Mouse (Mus musculus) inflammation-experienced regulatory T-cells, adult 16 weeks (primary cell): Measurements from ENCODE around the gene Morc2a. TPM values are rescaled to one million over a fixed set of nuclear protein-coding genes. Genes with fewer than 3 reads are reported as not detected.

Experiments
- polyA plus RNA-seq: library from polyadenylated mRNA; unstranded; fragments of 100-300 nt; shearing (Covaris generic); gene quantifications from one replicate; pipeline ENCODE4 v1.2.1, GENCODE M21; 2017

The Morc2a gene
- polyA plus RNA-seq = 11.8 TPM

DNA sequence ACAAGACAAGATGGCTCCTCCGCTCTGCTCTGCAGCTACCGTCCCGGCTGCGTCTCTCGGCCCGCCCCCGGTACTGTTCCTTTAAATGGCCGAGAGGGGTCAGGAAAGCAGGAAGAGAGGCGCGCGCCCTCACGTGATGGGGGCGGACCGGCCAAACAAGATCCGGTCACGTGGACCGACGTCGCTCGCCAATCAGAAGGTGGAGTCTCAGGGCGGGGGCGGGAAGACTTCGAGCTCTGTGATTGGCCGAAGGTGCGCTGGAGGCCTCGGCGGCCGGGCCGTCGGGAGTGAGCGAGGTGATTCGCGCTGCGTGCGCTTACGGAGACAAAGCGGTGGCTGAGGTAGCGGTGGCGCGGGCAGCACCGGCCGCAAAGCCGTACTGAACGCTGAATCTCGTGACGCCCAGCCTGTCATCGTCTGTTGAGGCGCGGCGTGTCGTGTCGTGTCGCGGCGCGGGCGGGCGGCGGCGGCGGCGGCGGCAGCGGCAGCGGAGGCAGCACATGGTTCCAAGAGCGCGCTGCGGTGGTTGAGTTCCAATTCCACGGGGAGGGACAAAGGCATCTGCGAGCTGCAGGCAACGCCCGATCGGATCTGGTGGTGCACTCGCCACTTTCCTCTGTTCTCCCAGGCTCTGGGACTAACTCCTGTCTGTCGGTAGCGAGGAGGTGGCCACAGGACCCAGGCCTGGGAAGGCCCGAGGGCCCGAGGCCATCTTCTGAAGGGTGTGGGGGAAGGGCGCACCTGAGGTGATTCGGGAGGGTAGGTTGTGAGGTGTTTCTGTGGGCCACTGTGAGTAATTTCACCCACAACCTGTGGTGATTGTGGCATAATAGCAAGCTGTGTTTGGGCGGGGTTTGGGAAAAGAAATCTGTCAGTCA is at the start of gene Morc2a:
TSS of gene Morc2a (plus strand) at position 228 of the 878 bp plus-strand sequence.

Other genes starting within 250 kb of the Morc2a start
- gene Limk2, start 240.0 kb upstream of the Morc2a start, polyA plus RNA-seq = 116 TPM
- 34.0 TPM for gene Rnf185, start 196.8 kb upstream of the Morc2a start, polyA plus RNA-seq
- gene Pla2g3, start 160.9 kb upstream of the Morc2a start, polyA plus RNA-seq = 0.26 TPM
- gene Inpp5j, start 144.4 kb upstream of the Morc2a start, polyA plus RNA-seq = not detected
- 6.0 TPM for gene Selenom, start 134.5 kb upstream of the Morc2a start, polyA plus RNA-seq
- 2.7 TPM for gene Smtn, start 108.6 kb upstream of the Morc2a start, polyA plus RNA-seq
- gene Osbp2, start 214.7 kb downstream of the Morc2a start, polyA plus RNA-seq = not detected
- gene 4921536K21Rik, start 245.9 kb downstream of the Morc2a start, polyA plus RNA-seq = not detected
- 0.22 TPM for gene Dusp18, start 246.0 kb downstream of the Morc2a start, polyA plus RNA-seq